Mouse (Mus musculus) cerebellum, adult 2 months (tissue): ENCODE measurements around the gene Sycp1. TPM values are rescaled to one million over a fixed set of nuclear protein-coding genes. Genes with fewer than 3 reads are reported as not detected.

Source experiments
- DNase-seq, 2 experiments: peaks; one replicate each; pipeline ENCODE4 v3.0.0; 2021
- H3K27ac ChIP-seq: fragments of 200-500 bp; 2 replicates; pipeline ENCODE4 v1.5.1; 2012; ENCODE audit warnings: low read length, control low read depth, inconsistent platforms; ENCODE audit not compliant: insufficient read depth
- H3K27me3 ChIP-seq: fragments of 200-500 bp; 2 replicates; pipeline ENCODE4 v1.6.1; 2012; ENCODE audit warnings: inconsistent platforms, mild to moderate bottlenecking, low read length, moderate library complexity; ENCODE audit not compliant: control insufficient read depth, insufficient read depth
- H3K4me1 ChIP-seq: fragments of 200-500 bp; 2 replicates; pipeline ENCODE4 v1.6.1; 2011; ENCODE audit warnings: low read length; ENCODE audit not compliant: control insufficient read depth, insufficient read depth
- H3K4me3 ChIP-seq: fragments of 200-500 bp; replicated peaks from 2 replicates; pipeline ENCODE3; 2011; ENCODE audit warnings: mild to moderate bottlenecking, low read depth, low read length, control low read depth; ENCODE audit not compliant: insufficient read depth
- CTCF ChIP-seq: fragments of 200-500 bp; IDR thresholded peaks from 2 replicates; pipeline ENCODE4 v1.5.1; 2011; ENCODE audit warnings: low read depth, mild to moderate bottlenecking, control low read depth, low read length, moderate library complexity, borderline replicate concordance; ENCODE audit not compliant: insufficient read depth
- POLR2A ChIP-seq: fragments of 200-500 bp; IDR thresholded peaks from 2 replicates; pipeline ENCODE4 v1.6.1; 2011; ENCODE audit warnings: low read length, control low read depth, borderline replicate concordance; ENCODE audit not compliant: insufficient read depth
- WGBS: fragments of 180-500 bp; shearing (Covaris S2); methylation state at CpG from one replicate; pipeline ENCODE4 v1.1.7; 2018; 5-methylcytosine and 5-hydroxymethylcytosine counted together
- polyA plus RNA-seq: library from polyadenylated mRNA; depleted of rRNA; stranded (reverse); fragments of >200 nt; gene quantifications from 2 replicates; pipeline ENCODE4 v1.2.3, GENCODE M21; 2012; rRNA removed

Sycp1 gene
- polyA plus RNA-seq, 1 experiment: 4.5 TPM

- WGBS: 29% methylated on average over 1 of the region's 1 CpGs
- no peak overlapping the region for H3K27ac ChIP-seq
- H3K27me3 ChIP-seq: no peaks in the 10 kb centered on the region
- H3K4me1 ChIP-seq: no peaks in the 10 kb centered on the region
- DNase-seq: no peak
- no peak for TF ChIP-seq POLR2A
- no peak for TF ChIP-seq CTCF
- H3K4me3 ChIP-seq: no peak overlapping the region
Measured at GRCm38 (mm10) chr3:102842386-102842785, 93.5 kb downstream of the Sycp1 start.

GRCm38 (mm10) chr3:102803937-102804336 lies 132.0 kb downstream of the Sycp1 start:
- no peak overlapping the region for H3K27ac ChIP-seq
- no peak overlapping the region for H3K4me3 ChIP-seq
- peak; percentile 67 to 75 for DNase-seq
- TF ChIP-seq CTCF: peak; percentile 68
- no peak for TF ChIP-seq POLR2A
- H3K4me1 ChIP-seq: no peaks in the 10 kb centered on the region
- no peaks in the 10 kb centered on the region for H3K27me3 ChIP-seq
- 11% methylated on average over 3 of the region's 3 CpGs for WGBS

- no peak for TF ChIP-seq CTCF
- 40% methylated on average over 4 of the region's 4 CpGs for WGBS
- Histone ChIP-seq H3K4me3 (no peak overlapping the region), H3K27ac (no peak overlapping the region), H3K27me3 (no peaks in the 10 kb centered on the region), H3K4me1 (no peaks in the 10 kb centered on the region)
- no peak for DNase-seq
Measured at GRCm38 (mm10) chr3:102787369-102787768, 148.5 kb downstream of the Sycp1 start.

GRCm38 (mm10) chr3:102782618-102783017 lies 153.3 kb downstream of the Sycp1 start, which contains the start of gene Tshb:
TSS of gene Tshb (minus strand) at chr3:102782718.
- Histone ChIP-seq H3K27ac (no peak within 1 kb of the TSS), H3K4me3 (no peak within 1 kb of the TSS), H3K27me3 (no peaks in the 10 kb centered on the region), H3K4me1 (no peaks in the 10 kb centered on the region)
- no peak for DNase-seq
- no peak for TF ChIP-seq CTCF
- TF ChIP-seq POLR2A: no peak
- WGBS: 82% methylated on average over 2 of the region's 2 CpGs

GRCm38 (mm10) chr3:102773018-102773417 lies 162.9 kb downstream of the Sycp1 start:
- WGBS: 8% methylated on average over 4 of the region's 4 CpGs
- Histone ChIP-seq H3K27ac (no peak overlapping the region), H3K4me3 (no peak overlapping the region), H3K27me3 (no peaks in the 10 kb centered on the region), H3K4me1 (no peaks in the 10 kb centered on the region)
- TF ChIP-seq CTCF: no peak
- TF ChIP-seq POLR2A: no peak
- peak; percentile 51 to 87 for DNase-seq

Other genes with a start within 250 kb of the Sycp1 start
- 106 and 110 TPM in 2 replicates for gene Tspan2, start 201.6 kb downstream of the Sycp1 start, polyA plus RNA-seq
- 1.1 and 2.4 TPM in 2 replicates for gene Tshb, start 153.4 kb downstream of the Sycp1 start, polyA plus RNA-seq
- gene Nr1h5, start 28.0 kb upstream of the Sycp1 start, polyA plus RNA-seq: 0.05 TPM in 1 of 2 replicates, not detected in the other
- 34.3 and 40.0 TPM in 2 replicates for gene Sike1, start 59.6 kb upstream of the Sycp1 start, polyA plus RNA-seq
- gene Csde1, start 84.3 kb upstream of the Sycp1 start, polyA plus RNA-seq: 93.5 and 99.9 TPM in 2 replicates
- gene Nras, start 122.2 kb upstream of the Sycp1 start, polyA plus RNA-seq: 25.1 and 26.1 TPM in 2 replicates
- not detected in 2 replicates for gene Ampd1, start 137.9 kb upstream of the Sycp1 start, polyA plus RNA-seq
- 0.25 and 0.34 TPM in 2 replicates for gene Dennd2c, start 166.5 kb upstream of the Sycp1 start, polyA plus RNA-seq
- 139 TPM in 2 replicates for gene Bcas2, start 235.6 kb upstream of the Sycp1 start, polyA plus RNA-seq